Mouse (Mus musculus) olfactory bulb, adult 2 months (tissue): ENCODE measurements around the gene Nfe2.

Experiments used
- CTCF ChIP-seq: fragments of 200-500 bp; IDR thresholded peaks from 2 replicates; pipeline ENCODE4 v1.5.1; 2012; ENCODE audit warnings: low read depth, mild to moderate bottlenecking, low read length, moderate library complexity; ENCODE audit not compliant: insufficient read depth
- POLR2A ChIP-seq: fragments of 200-500 bp; IDR thresholded peaks from 2 replicates; pipeline ENCODE4 v1.6.1; 2012; ENCODE audit warnings: mild to moderate bottlenecking, low read depth, low read length, moderate library complexity; ENCODE audit not compliant: insufficient read depth

DNA sequence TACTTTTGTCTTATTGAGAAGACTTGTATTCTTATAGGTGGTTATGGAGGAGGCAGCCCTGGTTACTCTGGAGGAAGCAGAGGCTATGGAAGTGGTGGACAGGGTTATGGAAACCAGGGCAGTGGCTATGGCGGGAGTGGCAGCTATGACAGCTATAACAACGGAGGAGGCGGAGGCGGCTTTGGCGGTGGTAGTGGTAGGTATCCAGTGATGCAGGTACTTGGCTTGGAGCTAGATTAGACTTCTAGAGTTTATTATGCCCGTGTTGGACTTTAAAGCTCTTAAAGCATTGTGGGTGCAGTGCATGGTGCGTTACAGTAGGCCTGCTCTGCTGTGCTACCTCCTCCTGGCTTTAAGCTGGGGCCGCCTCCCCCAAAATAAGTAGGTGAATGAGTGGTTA, 15.3 kb downstream of the Nfe2 start:
- TF ChIP-seq CTCF (no peak), POLR2A (no peak)
